Mouse (Mus musculus): ENCODE results near the gene Pdzd4.

GRCm38 (mm10) chrX:73748977-73749376, 75.8 kb downstream of the Pdzd4 start:
- TF ChIP-seq CTCF (IDR thresholded peaks at IDR 0.05; ENCODE audit: control insufficient read depth, insufficient read depth, low read length) (no peak), POLR2A (IDR thresholded peaks at IDR 0.05; ENCODE audit: borderline replicate concordance, control insufficient read depth, low read depth, low read length) (no peak)

All from bone marrow, adult 2 months (tissue).